Mouse (Mus musculus): ENCODE data around the gene Ammecr1.

DNA sequence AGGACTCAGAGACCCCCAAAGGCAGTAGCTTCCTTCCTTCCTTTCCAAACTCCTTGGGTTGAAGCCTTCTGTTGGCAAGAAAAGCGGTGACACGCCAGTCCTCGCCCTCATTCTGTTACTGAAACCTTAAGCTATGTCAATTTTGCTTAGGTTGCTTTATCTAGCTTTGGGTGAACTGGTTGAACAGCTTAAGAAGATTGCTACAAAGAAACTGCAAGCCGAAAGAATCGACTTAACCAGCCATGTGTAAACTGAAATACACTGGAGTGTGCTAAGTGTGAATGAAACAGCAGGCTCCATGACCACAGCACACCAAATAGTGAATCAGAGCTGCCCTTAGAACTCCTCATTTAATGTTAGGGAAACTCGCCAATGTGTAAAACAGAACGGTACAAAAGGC is 80.6 kb downstream of the Ammecr1 start:
- no peak for TF ChIP-seq CTCF (IDR thresholded peaks at IDR 0.05; ENCODE audit: low read depth, low read length)
- no peak for TF ChIP-seq POLR2A (IDR thresholded peaks at IDR 0.05; ENCODE audit: extremely low read depth, insufficient read depth, low read length)

Data from liver, adult 2 months (tissue).